Mouse (Mus musculus): Measurements from ENCODE around the gene Herc6. TPM values are rescaled to one million over a fixed set of nuclear protein-coding genes. Genes with fewer than 3 reads are reported as not detected.

Herc6 gene
- total and polyA plus RNA-seq, 3 experiments: 2.4 to 5.1 TPM; not detected in 1

GRCm38 (mm10) chr6:57661295-57661694 is 80.5 kb downstream of the Herc6 start:
- no peak overlapping the region for H3K4me3 ChIP-seq (ENCODE audit: control insufficient read depth in 1 of 2, insufficient read depth in 1 of 2, low read depth in 2 of 2, low read length in 2 of 2)
- H3K9me3 ChIP-seq (replicated peaks; ENCODE audit: insufficient read depth, low read length): no peaks in the 10 kb centered on the region
- no peaks in the 10 kb centered on the region for H3K79me2 ChIP-seq (ENCODE audit: control insufficient read depth, insufficient read depth, low read length, poor library complexity)
- TF ChIP-seq RCOR1 (IDR thresholded peaks at IDR 0.05; ENCODE audit: low read depth, low read length) (no peak), MYB (IDR thresholded peaks at IDR 0.05; ENCODE audit: low read depth, low read length) (no peak), BHLHE40 (IDR thresholded peaks at IDR 0.05; ENCODE audit: borderline replicate concordance, low read depth, low read length) (no peak), MYC (IDR thresholded peaks at IDR 0.05; ENCODE audit: low read depth, low read length) (0 out of 2 replicates have a peak, but pooled peaks have one; percentile 31), EP300 (IDR thresholded peaks at IDR 0.05; ENCODE audit: low read depth in 1 of 2, low read length in 2 of 2) (peak in 1 of 2 experiments; percentile 27; a peak in 1 of 4 replicates), UBTF (IDR thresholded peaks at IDR 0.05; ENCODE audit: borderline replicate concordance, insufficient read depth, low read depth, low read length) (no peak), ETS1 (IDR thresholded peaks at IDR 0.05; ENCODE audit: low read depth, low read length) (peak; percentile 39; the same call in 1 of the 2 replicates), GATA1 (IDR thresholded peaks at IDR 0.05; ENCODE audit: low read depth, low read length) (peak; percentile 63), TAL1 (IDR thresholded peaks at IDR 0.05; ENCODE audit: low read length) (no peak), NELFE (IDR thresholded peaks at IDR 0.05; ENCODE audit: low read depth, low read length) (no peak), ZNF384 (IDR thresholded peaks at IDR 0.05; ENCODE audit: low read depth, low read length) (no peak)
- H3K36me3 ChIP-seq (ENCODE audit: control insufficient read depth in 1 of 2, insufficient read depth in 2 of 2, low read length in 2 of 2): peaks cover 0 to 6% of the 10 kb centered on the region in 2 experiments; a peak in 2 of 4 replicates
- no peaks in the 10 kb centered on the region for H3K27me3 ChIP-seq (ENCODE audit: control insufficient read depth in 1 of 2, insufficient read depth in 2 of 2, low read length in 2 of 2)
- H3K4me1 ChIP-seq (ENCODE audit: control insufficient read depth in 1 of 2, insufficient read depth in 2 of 2, low read length in 2 of 2): peaks cover 0 to 4% of the 10 kb centered on the region in 2 experiments; a peak in 1 of 4 replicates
- H3K27ac ChIP-seq (ENCODE audit: control insufficient read depth, low read depth, low read length): no peak overlapping the region
- no peak overlapping the region for H3K9ac ChIP-seq (ENCODE audit: control insufficient read depth, low read depth, low read length, poor library complexity, severe bottlenecking)
- DNase-seq (ENCODE audit: low read depth, low spot score): peak; percentile 62

- Histone ChIP-seq H3K9me3 (replicated peaks; ENCODE audit: insufficient read depth, low read length) (no peaks in the 10 kb centered on the region), H3K27ac (ENCODE audit: control insufficient read depth, low read depth, low read length) (no peak overlapping the region), H3K4me3 (ENCODE audit: control insufficient read depth in 1 of 2, insufficient read depth in 1 of 2, low read depth in 2 of 2, low read length in 2 of 2) (no peak overlapping the region), H3K4me1 (ENCODE audit: control insufficient read depth in 1 of 2, insufficient read depth in 2 of 2, low read length in 2 of 2) (no peaks in the 10 kb centered on the region), H3K9ac (ENCODE audit: control insufficient read depth, low read depth, low read length, poor library complexity, severe bottlenecking) (no peak overlapping the region), H3K27me3 (ENCODE audit: control insufficient read depth in 1 of 2, insufficient read depth in 2 of 2, low read length in 2 of 2) (no peaks in the 10 kb centered on the region), H3K36me3 (ENCODE audit: control insufficient read depth in 1 of 2, insufficient read depth in 2 of 2, low read length in 2 of 2) (no peaks in the 10 kb centered on the region; a peak in 1 of 4 replicates), H3K79me2 (ENCODE audit: control insufficient read depth, insufficient read depth, low read length, poor library complexity) (no peaks in the 10 kb centered on the region)
- no peak for TF ChIP-seq MAFK (IDR thresholded peaks at IDR 0.05; ENCODE audit: borderline replicate concordance, low read depth, low read length)
- no peak for TF ChIP-seq ZKSCAN1 (IDR thresholded peaks at IDR 0.05; ENCODE audit: low read depth, low read length)
- no peak for TF ChIP-seq CHD1 (IDR thresholded peaks at IDR 0.05; ENCODE audit: low read depth, low read length)
- TF ChIP-seq TBP (IDR thresholded peaks at IDR 0.05; ENCODE audit: low read depth, low read length): no peak
- TF ChIP-seq CTCF (IDR thresholded peaks at IDR 0.05 in 2 of 3, conservative IDR thresholded peaks at IDR 0.05 in 1 of 3; ENCODE audit: control insufficient read depth in 1 of 3, insufficient read depth in 1 of 3, low read depth in 2 of 3, low read length in 3 of 3, poor library complexity in 1 of 3, severe bottlenecking in 1 of 3): no peak
- no peak for TF ChIP-seq POLR2AphosphoS2 (IDR thresholded peaks at IDR 0.05; ENCODE audit: low read length)
- no peak for TF ChIP-seq MAX (IDR thresholded peaks at IDR 0.05; ENCODE audit: low read length)
- TF ChIP-seq MAZ (IDR thresholded peaks at IDR 0.05; ENCODE audit: low read depth, low read length): no peak
- TF ChIP-seq MYB (IDR thresholded peaks at IDR 0.05; ENCODE audit: low read depth, low read length): no peak
- TF ChIP-seq NRF1 (IDR thresholded peaks at IDR 0.05; ENCODE audit: insufficient read depth, low read depth, low read length, poor library complexity, severe bottlenecking): no peak
- no peak for TF ChIP-seq KAT2A (conservative IDR thresholded peaks at IDR 0.05; ENCODE audit: low read depth, low read length)
- TF ChIP-seq SIN3A (IDR thresholded peaks at IDR 0.05; ENCODE audit: low read length): no peak
- no peak for TF ChIP-seq CHD2 (IDR thresholded peaks at IDR 0.05; ENCODE audit: low read length)
- no peak for DNase-seq (ENCODE audit: low read depth, low spot score)
These were observed 103.4 kb downstream of the Herc6 start for GRCm38 (mm10) chr6:57684156-57684555.

All from MEL (cell line).